Mouse (Mus musculus) heart, adult 2 months (tissue): ENCODE data around the gene Gm7030.
"Not testable (repeated sequence)": the region's sequence is repeated elsewhere in the genome, so short reads cannot be mapped to it uniquely, and the experiment has no call there.

Experiments
- CTCF ChIP-seq: fragments of 200-600 bp; IDR thresholded peaks from 2 replicates; pipeline ENCODE4 v1.8.1; 2022; ENCODE audit warnings: antibody characterized with exemption, mild to moderate bottlenecking, moderate library complexity
- EP300 ChIP-seq: fragments of 200-500 bp; IDR thresholded peaks from 2 replicates; pipeline ENCODE4 v1.6.1; 2011; ENCODE audit warnings: low read depth, low read length, control low read depth; ENCODE audit not compliant: insufficient read depth
- POLR2A ChIP-seq: fragments of 200-500 bp; IDR thresholded peaks from 2 replicates; pipeline ENCODE4 v1.6.1; 2011; ENCODE audit warnings: mild to moderate bottlenecking, low read depth, low read length, control low read depth; ENCODE audit not compliant: insufficient read depth

GRCm38 (mm10) chr17:36091933-36092332, 37.3 kb downstream of the Gm7030 start:
- not testable (repeated sequence) for TF ChIP-seq CTCF, POLR2A, EP300
